Comparison of ENCODE assay signal across 11 mouse cellular contexts in genomic region chr12:51947498-51947945, GRCm38 (mm10). TPM values are rescaled to one million over a fixed set of nuclear protein-coding genes. Genes with fewer than 3 reads are reported as not detected.
A peak's percentile ranks its signal among the peaks of the same experiment; 100 is the strongest.
DNase-seq lines count a peak whose midpoint lies in the region; ATAC-seq and TF ChIP-seq lines count a peak whose summit lies in the region.
"Had no signal": no experiment of that assay in that cellular context is flagged by ENCODE, and none has a peak within 500 bp of the region (broad histone marks: within the 10 kb centered on the region; RNA-seq: fewer than 3 reads in every experiment).

No protein-coding gene starts in this region.

- intact Hi-C loops in left cerebral cortex, postnatal 14 days (cut with DNase I), result loop anchor here (10.0 kb wide), 1 partner anchor 47 kb away; no protein-coding TSS in a partner anchor

- no peak for TF ChIP-seq EP300 in CH12.LX (IDR thresholded peaks at IDR 0.05; ENCODE audit: low read length)

- no peak overlapping the region for H3K9ac ChIP-seq in CH12.LX (ENCODE audit: insufficient read depth, low read depth)
- H3K9ac ChIP-seq: lung, embryonic 14.5 days had no signal

- in situ Hi-C loops in CH12.LX (cut with MboI; ENCODE audit: low pct_ligation_motif_present, low pct_unique_long_range_greater_than_20kb, low sequenced_read_pairs), result no loop called here

- H3K36me3 ChIP-seq in CH12.LX (replicated peaks in 1 of 2; ENCODE audit: control insufficient read depth in 1 of 2, insufficient read depth in 1 of 2, low read length in 1 of 2), result peaks cover 32 to 63% of the 10 kb centered on the region in 2 experiments

- no peak for TF ChIP-seq CTCF in CH12.LX (conservative IDR thresholded peaks at IDR 0.05 in 1 of 2, IDR thresholded peaks at IDR 0.05 in 1 of 2; ENCODE audit: low read depth in 2 of 2, low read length in 2 of 2)
- no peak; the same call in 1 of the 2 replicates for TF ChIP-seq CTCF in embryonic fibroblast, embryonic 13.5 days (IDR thresholded peaks at IDR 0.05; ENCODE audit: borderline replicate concordance, insufficient read depth, low read length)

- H3K79me2 ChIP-seq in CH12.LX (replicated peaks; ENCODE audit: control insufficient read depth, extremely low read depth, insufficient read depth, poor library complexity, severe bottlenecking), result no peaks in the 10 kb centered on the region

- dilution Hi-C loops in CH12.LX (cut with MboI; ENCODE audit: extremely low pct_ligation_motif_present, extremely low pct_unique_long_range_greater_than_20kb, low sequenced_read_pairs), result no loop called here

- peaks cover 3% of the 10 kb centered on the region for H3K9me3 ChIP-seq in CH12.LX (replicated peaks; ENCODE audit: low read length)

- no peaks in the 10 kb centered on the region for H3K27me3 ChIP-seq in CH12.LX (replicated peaks)

- DNase-seq in frontal cortex, postnatal 36 days (ENCODE audit: low spot score in 2 of 2), result peak; percentile 5 to 21
- no peak for DNase-seq in frontal cortex, postnatal 10 days (ENCODE audit: low spot score in 2 of 2)
- peak; percentile 28 to 37 for DNase-seq in left cerebral cortex, postnatal 14 days (ENCODE audit: low spot score in 2 of 2)
- no peak for DNase-seq in left cerebral cortex, adult 11 months (ENCODE audit: low spot score)
- DNase-seq in CH12.LX (ENCODE audit: extremely low read depth), result no peak
- no peak for DNase-seq in cerebellum, adult 18-20 months
- DNase-seq: embryo, embryonic 11 days; gastrocnemius, postnatal 36 days; lung, embryonic 14.5 days had no signal

- no peak overlapping the region for H3K4me2 ChIP-seq in CH12.LX (ENCODE audit: insufficient read depth, low read depth, poor library complexity, severe bottlenecking)
- H3K4me2 ChIP-seq: lung, embryonic 14.5 days had no signal

- no peak overlapping the region for H3K4me3 ChIP-seq in CH12.LX (replicated peaks in 1 of 3; ENCODE audit: low read depth in 2 of 3, low read length in 2 of 3, poor library complexity in 1 of 3)
- no peak overlapping the region for H3K4me3 ChIP-seq in embryonic fibroblast, embryonic 13.5 days (ENCODE audit: insufficient read depth, low read length)

- H3K27ac ChIP-seq in CH12.LX (ENCODE audit: insufficient read depth, low read depth), result no peak overlapping the region
- peak overlapping the region; percentile 44; the same call in 1 of the 2 replicates for H3K27ac ChIP-seq in embryonic fibroblast, embryonic 13.5 days (ENCODE audit: insufficient read depth, low read length)

- no peak for TF ChIP-seq POLR2A in CH12.LX (IDR thresholded peaks at IDR 0.05; ENCODE audit: low read depth, low read length)
- TF ChIP-seq POLR2A in embryonic fibroblast, embryonic 13.5 days (IDR thresholded peaks at IDR 0.05; ENCODE audit: low read depth, low read length), result no peak

- TF ChIP-seq RAD21 in CH12.LX (IDR thresholded peaks at IDR 0.05; ENCODE audit: low read depth, low read length), result no peak; the same call in 1 of the 2 replicates

- H3K4me1 ChIP-seq in CH12.LX (ENCODE audit: control insufficient read depth in 1 of 2, insufficient read depth in 2 of 2), result no peaks in the 10 kb centered on the region
- H3K4me1 ChIP-seq in embryonic fibroblast, embryonic 13.5 days (ENCODE audit: control insufficient read depth, insufficient read depth, low read length), result peaks cover 7% of the 10 kb centered on the region

- no peak for ATAC-seq in CD4-positive, CD25-positive, alpha-beta regulatory T cell, adult 4 months

TF ChIP-seq in CH12.LX, 34 proteins besides CTCF, POLR2A, EP300 and RAD21:
- TF ChIP-seq IRF4 (IDR thresholded peaks at IDR 0.05; ENCODE audit: low read depth, low read length), result no peak
- peak; percentile 16; the same call in 1 of the 2 replicates for TF ChIP-seq SMC3 (IDR thresholded peaks at IDR 0.05; ENCODE audit: low read depth, low read length)
- TF ChIP-seq JUND (conservative IDR thresholded peaks at IDR 0.05; ENCODE audit: low read depth, low read length), result no peak
- no peak for TF ChIP-seq MEF2A (IDR thresholded peaks at IDR 0.05; ENCODE audit: borderline replicate concordance, low read depth, low read length)

RNA-seq across cellular contexts. Expression of gene Heatr5a, which starts 23.6 kb away (rescaled TPM):
- total RNA-seq in left cerebral cortex, postnatal 14 days (2021), result 1 to 10 TPM; 6.9 to 7.2 TPM
- total RNA-seq in CH12.LX (2012; rRNA removed), result 6.4 and 7.4 TPM in 2 replicates
- total RNA-seq in CH12.LX (2014; rRNA removed), result 4.8 and 5.4 TPM in 2 replicates
- 5.8 and 7.3 TPM in 2 replicates for polyA plus RNA-seq in CH12.LX (2012; ENCODE audit: insufficient read length, low read depth)
- 54.1 and 66.3 TPM in 2 replicates for polyA plus RNA-seq in embryonic fibroblast, embryonic 13.5 days (2011; ENCODE audit: insufficient read length, low read depth, missing spikeins)
- polyA plus RNA-seq in CD4-positive, CD25-positive, alpha-beta regulatory T cell, adult 4 months (2017; shearing (Covaris generic)), result 10 to 100 TPM in 1 of 2 experiments, 1 to 10 TPM in 1; 9.8 to 10.6 TPM

RNA-seq across cellular contexts. Expression of gene Dtd2, which starts 58.8 kb away (rescaled TPM):
- total RNA-seq in left cerebral cortex, postnatal 14 days (2021), result 10 to 100 TPM; 10.7 to 10.8 TPM
- total RNA-seq in CH12.LX (2012; rRNA removed), result 23.8 and 24.5 TPM in 2 replicates
- 34.6 and 39.6 TPM in 2 replicates for total RNA-seq in CH12.LX (2014; rRNA removed)
- polyA plus RNA-seq in CH12.LX (2012; ENCODE audit: insufficient read length, low read depth), result 31.5 and 39.3 TPM in 2 replicates
- polyA plus RNA-seq in embryonic fibroblast, embryonic 13.5 days (2011; ENCODE audit: insufficient read length, low read depth, missing spikeins), result 8.7 and 9.0 TPM in 2 replicates
- polyA plus RNA-seq in CD4-positive, CD25-positive, alpha-beta regulatory T cell, adult 4 months (2017; shearing (Covaris generic)), result 10 to 100 TPM; 12.4 to 18.7 TPM

Comparison
In these comparisons a context has a peak if more than half of its experiments do, and no peak if none do; other contexts are left out.
1. DNase-seq: peak in frontal cortex, postnatal 36 days (2 of 2) and left cerebral cortex, postnatal 14 days (2 of 2); none in frontal cortex, postnatal 10 days (0 of 2), left cerebral cortex, adult 11 months (single experiment), CH12.LX (single experiment) and cerebellum, adult 18-20 months (0 of 2).